ENCODE assay signal across 26 mouse cellular contexts in the genomic region with DNA sequence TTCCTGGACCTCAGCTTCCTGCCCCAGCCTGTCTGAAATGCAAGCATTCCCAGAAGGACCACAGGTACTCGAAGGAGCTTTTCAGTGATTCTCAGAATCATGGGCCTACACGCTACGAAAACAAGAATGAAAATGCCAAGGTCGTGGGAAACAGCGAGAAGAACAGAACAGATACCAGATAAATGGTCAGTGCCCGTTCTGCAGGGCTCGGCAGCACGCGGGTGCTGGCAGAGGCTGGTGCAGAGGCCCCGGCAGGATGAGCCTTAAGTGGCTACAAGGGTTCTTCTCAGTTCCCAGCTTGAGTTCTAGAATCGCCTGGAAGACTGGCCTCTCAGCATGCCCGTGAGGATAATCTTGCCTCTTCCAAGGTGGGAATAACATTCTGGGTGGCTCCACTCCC. TPM values are rescaled to one million over a fixed set of nuclear protein-coding genes. Genes with fewer than 3 reads are reported as not detected.
DNase-seq lines count a peak whose midpoint lies in the region; ATAC-seq and TF ChIP-seq lines count a peak whose summit lies in the region.
"Had no signal": no experiment of that assay in that cellular context is flagged by ENCODE, and none has a peak within 500 bp of the region (broad histone marks: within the 10 kb centered on the region; RNA-seq: fewer than 3 reads in every experiment).

No protein-coding gene starts in this region.

- H3K79me2 ChIP-seq in heart, adult 2 months (replicated peaks; ENCODE audit: control insufficient read depth, insufficient read depth, low read length) = no peaks in the 10 kb centered on the region

- H3K27ac ChIP-seq in heart, adult 2 months = peak overlapping the region; percentile 15; the same call in 1 of the 2 replicates
- H3K27ac ChIP-seq in brown adipose tissue, adult 24 weeks (replicated peaks; ENCODE audit: low read depth, low read length) = peak overlapping the region; percentile 46; the same call in 1 of the 2 replicates
- H3K27ac ChIP-seq in liver, embryonic 11.5 days (ENCODE audit: low read depth, low read length) = no peak overlapping the region
- H3K27ac ChIP-seq: embryonic facial prominence, embryonic 12.5 days; embryonic facial prominence, embryonic 15.5 days; gastrocnemius, adult 2 months; hindbrain, embryonic 10.5 days; hindbrain, embryonic 13.5 days; intestine, embryonic 15.5 days had no signal

- no peaks in the 10 kb centered on the region for H3K9me3 ChIP-seq in liver, embryonic 11.5 days (ENCODE audit: control insufficient read depth, low read length)
- H3K9me3 ChIP-seq: embryonic facial prominence, embryonic 12.5 days; embryonic facial prominence, embryonic 15.5 days; heart, embryonic 13.5 days; hindbrain, embryonic 13.5 days; intestine, embryonic 15.5 days had no signal

- no peak overlapping the region for H3K4me2 ChIP-seq in liver, embryonic 11.5 days
- H3K4me2 ChIP-seq: embryonic facial prominence, embryonic 12.5 days; embryonic facial prominence, embryonic 15.5 days; heart, embryonic 13.5 days; hindbrain, embryonic 13.5 days; intestine, embryonic 15.5 days had no signal

- ATAC-seq in liver, embryonic 11.5 days (replicated peaks; ENCODE audit: low FRiP score) = no peak
- ATAC-seq: forebrain, embryonic 14.5 days; forebrain, postnatal 0 days; hindbrain, embryonic 16.5 days; intestine, embryonic 15.5 days had no signal

- intact Hi-C loops in heart, adult 2 months (cut with DNase I) = loop anchor here (2.0 kb wide), 1 partner anchor 23 kb away; a partner anchor contains a TSS

- H3K9ac ChIP-seq in heart, adult 2 months (ENCODE audit: low read depth, low read length) = no peak overlapping the region
- no peak overlapping the region for H3K9ac ChIP-seq in liver, embryonic 11.5 days (ENCODE audit: low read depth, low read length)
- H3K9ac ChIP-seq: embryonic facial prominence, embryonic 12.5 days; embryonic facial prominence, embryonic 15.5 days; forebrain, postnatal 0 days; heart, embryonic 13.5 days; hindbrain, embryonic 13.5 days; intestine, embryonic 15.5 days had no signal

- 70% methylated on average over 12 of the region's 12 CpGs for WGBS in heart, adult 2 months
- WGBS in liver, embryonic 11.5 days = 90% methylated on average over 12 of the region's 12 CpGs

- TF ChIP-seq CTCF in heart, adult 2 months (IDR thresholded peaks at IDR 0.05) = no peak

- no peak for TF ChIP-seq POLR2A in heart, adult 2 months (IDR thresholded peaks at IDR 0.05; ENCODE audit: insufficient read depth, low read depth, low read length)

- H3K4me3 ChIP-seq in heart, adult 2 months = no peak overlapping the region
- H3K4me3 ChIP-seq in brown adipose tissue, adult 24 weeks (ENCODE audit: insufficient read depth, low read depth, low read length) = no peak overlapping the region
- H3K4me3 ChIP-seq in liver, embryonic 11.5 days (ENCODE audit: low read depth, low read length) = no peak overlapping the region
- H3K4me3 ChIP-seq: embryonic facial prominence, embryonic 12.5 days; embryonic facial prominence, embryonic 15.5 days; gastrocnemius, adult 2 months; heart, embryonic 13.5 days; hindbrain, embryonic 10.5 days; hindbrain, embryonic 13.5 days; intestine, embryonic 15.5 days had no signal

- DNase-seq in adrenal gland, adult (ENCODE audit: inconsistent age in 2 of 2, low spot score in 1 of 2) = peak; percentile 75 to 84
- DNase-seq in adrenal gland, postnatal 25 days = no peak
- no peak for DNase-seq in heart, adult 2 months
- DNase-seq in heart, adult 11 months = no peak
- peak; percentile 46 for DNase-seq in adrenal gland, postnatal 10 days
- DNase-seq in liver, embryonic 11.5 days (ENCODE audit: low spot score) = no peak
- DNase-seq: cerebellum, adult 11 months; cerebellum, adult 2 months; cerebellum, adult 9-11 months; cerebellum, postnatal 25 days; forebrain, postnatal 0 days; gastrocnemius, adult 2 months; gastrocnemius, postnatal 14 days; heart, postnatal 36 days; kidney, adult 11 months; kidney, adult 8-10 months had no signal

- H3K27me3 ChIP-seq in heart, adult 2 months (ENCODE audit: control insufficient read depth, insufficient read depth, low read length) = no peaks in the 10 kb centered on the region
- no peaks in the 10 kb centered on the region for H3K27me3 ChIP-seq in liver, embryonic 11.5 days (replicated peaks; ENCODE audit: control insufficient read depth, insufficient read depth, low read length)
- H3K27me3 ChIP-seq: embryonic facial prominence, embryonic 12.5 days; embryonic facial prominence, embryonic 15.5 days; heart, embryonic 13.5 days; hindbrain, embryonic 13.5 days; intestine, embryonic 15.5 days had no signal

- peaks cover 4% of the 10 kb centered on the region for H3K4me1 ChIP-seq in heart, adult 2 months (ENCODE audit: control insufficient read depth, insufficient read depth, low read length)
- peaks cover 6% of the 10 kb centered on the region; the same call in 1 of the 2 replicates for H3K4me1 ChIP-seq in brown adipose tissue, adult 24 weeks (ENCODE audit: control insufficient read depth, insufficient read depth, insufficient read length, low read length)
- no peaks in the 10 kb centered on the region for H3K4me1 ChIP-seq in liver, embryonic 11.5 days (replicated peaks; ENCODE audit: control insufficient read depth, insufficient read depth, low read length)
- H3K4me1 ChIP-seq: embryonic facial prominence, embryonic 12.5 days; embryonic facial prominence, embryonic 15.5 days; hindbrain, embryonic 10.5 days; hindbrain, embryonic 13.5 days; intestine, embryonic 15.5 days had no signal

- no peaks in the 10 kb centered on the region for H3K36me3 ChIP-seq in heart, adult 2 months (ENCODE audit: control insufficient read depth, insufficient read depth, low read length)
- no peaks in the 10 kb centered on the region for H3K36me3 ChIP-seq in liver, embryonic 11.5 days (ENCODE audit: control insufficient read depth, insufficient read depth, low read length)
- H3K36me3 ChIP-seq: embryonic facial prominence, embryonic 15.5 days; hindbrain, embryonic 13.5 days; intestine, embryonic 15.5 days had no signal

- TF ChIP-seq EP300 in heart, adult 2 months (IDR thresholded peaks at IDR 0.05; ENCODE audit: insufficient read depth, low read depth, low read length) = no peak

RNA-seq across cellular contexts. Expression of a gene that starts 23.7 kb away (rescaled TPM):
- total RNA-seq in adrenal gland, postnatal 25 days (2021) = 10.8 and 14.5 TPM in 2 replicates
- total RNA-seq in heart, adult 2 months (2021) = 10 to 100 TPM; 32.8 to 38.8 TPM
- 17.2 and 19.2 TPM in 2 replicates for polyA plus RNA-seq in heart, adult 2 months (2012; rRNA removed)
- total RNA-seq in adrenal gland, postnatal 10 days (2021) = 10 to 100 TPM; 20.8 to 27.7 TPM
- polyA plus RNA-seq in brown adipose tissue, adult 24 weeks (2012; ENCODE audit: insufficient read depth, insufficient read length, missing spikeins) = 48.2 and 67.9 TPM in 2 replicates
- 0.12 and 0.73 TPM in 2 replicates for polyA plus RNA-seq in liver, embryonic 11.5 days (2014; fragmentation: Nextera tagmentation; extraction: Ambion mirVana)

RNA-seq across cellular contexts. Expression of a gene that starts 26.7 kb away (rescaled TPM):
- total RNA-seq in adrenal gland, postnatal 25 days (2021) = 17.7 and 24.9 TPM in 2 replicates
- total RNA-seq in heart, adult 2 months (2021) = 10 to 100 TPM; 16.3 to 17.7 TPM
- 31.3 and 32.1 TPM in 2 replicates for polyA plus RNA-seq in heart, adult 2 months (2012; rRNA removed)
- 10 to 100 TPM; 18.7 to 23.3 TPM for total RNA-seq in adrenal gland, postnatal 10 days (2021)
- 2.0 and 4.3 TPM in 2 replicates for polyA plus RNA-seq in brown adipose tissue, adult 24 weeks (2012; ENCODE audit: insufficient read depth, insufficient read length, missing spikeins)
- 7.4 and 7.7 TPM in 2 replicates for polyA plus RNA-seq in liver, embryonic 11.5 days (2014; fragmentation: Nextera tagmentation; extraction: Ambion mirVana)
- total RNA-seq: common myeloid progenitor, adult 5-6 weeks had no signal

Comparison
In these comparisons a context has a peak if more than half of its experiments do, and no peak if none do; other contexts are left out.
1. DNase-seq: peak in adrenal gland, adult (2 of 2) and adrenal gland, postnatal 10 days (single experiment); none in adrenal gland, postnatal 25 days (single experiment), heart, adult 2 months (0 of 2), heart, adult 11 months (single experiment) and liver, embryonic 11.5 days (single experiment).